Mouse (Mus musculus): ENCODE data around the gene Thsd7a. TPM values are rescaled to one million over a fixed set of nuclear protein-coding genes. Genes with fewer than 3 reads are reported as not detected.

Thsd7a gene
- polyA plus RNA-seq, 1 experiment, result 0.02 TPM

DNA sequence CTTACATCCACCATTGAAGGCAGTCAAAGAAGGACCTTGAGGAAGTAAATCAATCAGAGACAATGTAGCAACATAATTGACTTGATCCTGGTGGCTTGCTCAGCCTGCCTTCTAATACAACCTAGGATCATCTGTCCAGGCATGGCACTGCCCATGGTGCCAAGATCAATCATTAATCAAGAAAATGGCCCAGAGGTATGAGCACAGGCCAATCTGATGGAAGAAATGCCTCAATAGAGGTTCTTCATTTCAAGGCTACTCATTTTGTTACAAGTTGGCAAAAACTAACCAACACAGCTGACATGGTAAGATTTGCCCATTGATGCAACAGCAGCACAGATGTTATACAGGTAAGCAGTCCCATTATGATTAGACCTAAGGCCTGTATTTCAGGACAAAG lies 309.6 kb downstream of the Thsd7a start:
- H3K9me3 ChIP-seq, result no peaks in the 10 kb centered on the region
- no peak overlapping the region for H3K4me3 ChIP-seq (replicated peaks)
- TF ChIP-seq GATA1 (IDR thresholded peaks at IDR 0.05; ENCODE audit: borderline replicate concordance, low read length) (no peak), FLI1 (IDR thresholded peaks at IDR 0.05; ENCODE audit: low read length) (no peak)
- H3K4me1 ChIP-seq, result no peaks in the 10 kb centered on the region
- H3K36me3 ChIP-seq (replicated peaks; ENCODE audit: low read length), result no peaks in the 10 kb centered on the region
- no peaks in the 10 kb centered on the region for H3K27me3 ChIP-seq (replicated peaks)

DNA sequence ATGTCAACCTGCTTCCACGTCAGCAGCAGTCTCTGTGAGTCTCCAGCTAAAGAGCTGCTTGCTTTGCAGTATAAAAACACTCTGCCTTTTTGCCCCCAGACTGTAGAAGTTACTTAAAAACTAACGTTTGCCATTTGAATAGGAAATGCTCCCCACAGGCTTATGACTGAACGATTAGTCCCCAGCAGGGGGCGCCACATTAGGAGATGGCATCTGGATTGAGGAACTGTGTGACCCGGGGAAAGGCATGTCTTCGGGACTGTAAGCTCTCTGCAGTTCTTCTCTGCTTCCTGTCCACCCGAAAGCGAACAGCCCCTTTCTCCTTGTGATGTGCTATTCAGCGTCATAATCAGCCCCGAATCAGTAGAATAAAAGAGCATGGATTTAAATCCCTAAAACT lies 330.1 kb downstream of the Thsd7a start:
- Histone ChIP-seq H3K9me3 (peaks cover 5% of the 10 kb centered on the region), H3K4me1 (no peaks in the 10 kb centered on the region), H3K36me3 (replicated peaks; ENCODE audit: low read length) (no peaks in the 10 kb centered on the region), H3K4me3 (replicated peaks) (no peak overlapping the region), H3K27me3 (replicated peaks) (no peaks in the 10 kb centered on the region)
- TF ChIP-seq GATA1 (IDR thresholded peaks at IDR 0.05; ENCODE audit: borderline replicate concordance, low read length) (no peak), FLI1 (IDR thresholded peaks at IDR 0.05; ENCODE audit: low read length) (no peak)

DNA sequence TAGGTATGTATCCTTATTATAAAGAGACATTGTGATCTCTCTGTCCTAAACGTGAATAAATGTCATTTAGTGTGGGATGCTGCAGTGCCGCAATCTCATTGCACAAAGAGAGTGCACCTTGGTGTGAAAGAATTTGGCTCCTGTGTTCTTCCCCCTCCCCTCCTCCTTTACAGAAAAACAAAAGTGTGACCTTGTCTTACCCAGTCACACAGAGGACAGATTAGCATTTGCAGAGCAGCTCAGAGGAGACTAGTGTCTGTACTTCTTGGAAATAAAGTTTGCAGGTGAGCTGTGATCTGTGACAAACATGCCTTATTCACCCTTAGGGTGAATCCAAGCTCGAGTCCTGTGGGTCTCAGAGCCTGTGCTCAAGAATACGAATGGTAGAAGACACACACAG lies 332.2 kb downstream of the Thsd7a start:
- no peak overlapping the region for H3K4me3 ChIP-seq (replicated peaks)
- TF ChIP-seq GATA1 (IDR thresholded peaks at IDR 0.05; ENCODE audit: borderline replicate concordance, low read length), result no peak
- no peak for TF ChIP-seq FLI1 (IDR thresholded peaks at IDR 0.05; ENCODE audit: low read length)
- no peaks in the 10 kb centered on the region for H3K36me3 ChIP-seq (replicated peaks; ENCODE audit: low read length)
- no peaks in the 10 kb centered on the region for H3K4me1 ChIP-seq
- H3K9me3 ChIP-seq, result peaks cover 5% of the 10 kb centered on the region
- H3K27me3 ChIP-seq (replicated peaks), result no peaks in the 10 kb centered on the region

DNA sequence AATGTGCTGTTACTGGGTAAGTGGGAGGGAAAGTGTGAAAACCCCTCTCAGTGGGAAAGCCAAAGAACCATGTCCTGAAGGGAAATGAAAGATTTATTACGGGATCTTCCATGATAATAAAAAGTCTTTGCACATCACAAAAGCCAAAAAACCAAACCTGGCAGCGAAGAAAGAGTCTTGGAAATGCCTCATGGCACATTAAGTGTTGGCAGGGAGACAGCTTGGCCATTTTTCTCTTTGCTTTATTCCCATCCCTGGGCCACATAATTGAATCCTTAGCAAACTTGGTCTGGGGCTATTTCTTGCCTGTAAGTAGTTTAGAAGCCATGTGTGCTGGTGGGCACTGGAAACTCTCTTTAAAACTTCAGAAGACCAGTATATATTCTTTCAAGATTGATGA lies 344.8 kb downstream of the Thsd7a start:
- Histone ChIP-seq H3K9me3 (no peaks in the 10 kb centered on the region), H3K36me3 (replicated peaks; ENCODE audit: low read length) (no peaks in the 10 kb centered on the region), H3K27me3 (replicated peaks) (no peaks in the 10 kb centered on the region), H3K4me3 (replicated peaks) (no peak overlapping the region), H3K4me1 (no peaks in the 10 kb centered on the region)
- TF ChIP-seq FLI1 (IDR thresholded peaks at IDR 0.05; ENCODE audit: low read length) (no peak), GATA1 (IDR thresholded peaks at IDR 0.05; ENCODE audit: borderline replicate concordance, low read length) (no peak)

DNA sequence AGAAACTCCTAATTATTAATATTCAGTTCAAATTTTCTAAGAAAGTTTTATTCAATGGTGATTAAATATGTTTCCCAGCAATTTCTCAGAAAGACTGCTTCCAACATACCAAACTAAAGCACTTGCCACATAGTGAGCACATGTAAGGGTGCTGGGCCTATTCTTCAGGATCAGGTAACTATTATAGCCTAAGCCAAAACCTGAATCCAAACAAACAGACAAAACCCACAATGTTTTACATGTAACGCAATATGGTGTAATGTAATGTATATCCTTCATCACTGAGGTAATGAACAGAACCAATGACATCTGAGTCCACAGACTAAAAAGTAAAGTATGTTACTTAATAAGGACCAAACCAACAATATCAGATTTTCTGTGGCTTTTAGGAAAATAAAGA lies 346.2 kb downstream of the Thsd7a start:
- Histone ChIP-seq H3K4me1 (no peaks in the 10 kb centered on the region), H3K4me3 (replicated peaks) (no peak overlapping the region), H3K27me3 (replicated peaks) (no peaks in the 10 kb centered on the region), H3K9me3 (no peaks in the 10 kb centered on the region), H3K36me3 (replicated peaks; ENCODE audit: low read length) (no peaks in the 10 kb centered on the region)
- TF ChIP-seq GATA1 (IDR thresholded peaks at IDR 0.05; ENCODE audit: borderline replicate concordance, low read length) (no peak), FLI1 (IDR thresholded peaks at IDR 0.05; ENCODE audit: low read length) (no peak)

- Histone ChIP-seq H3K9me3 (no peaks in the 10 kb centered on the region), H3K4me3 (replicated peaks) (no peak overlapping the region), H3K4me1 (no peaks in the 10 kb centered on the region; the same call in 1 of the 2 replicates), H3K36me3 (replicated peaks; ENCODE audit: low read length) (no peaks in the 10 kb centered on the region), H3K27me3 (replicated peaks) (no peaks in the 10 kb centered on the region)
- no peak for TF ChIP-seq GATA1 (IDR thresholded peaks at IDR 0.05; ENCODE audit: borderline replicate concordance, low read length)
- no peak for TF ChIP-seq FLI1 (IDR thresholded peaks at IDR 0.05; ENCODE audit: low read length)
These were observed 351.3 kb downstream of the Thsd7a start for GRCm38 (mm10) chr6:12397776-12398522.

GRCm38 (mm10) chr6:12393574-12394380 lies 355.4 kb downstream of the Thsd7a start:
- TF ChIP-seq FLI1 (IDR thresholded peaks at IDR 0.05; ENCODE audit: low read length), result no peak
- TF ChIP-seq GATA1 (IDR thresholded peaks at IDR 0.05; ENCODE audit: borderline replicate concordance, low read length), result no peak
- Histone ChIP-seq H3K4me3 (replicated peaks) (no peak overlapping the region), H3K36me3 (replicated peaks; ENCODE audit: low read length) (no peaks in the 10 kb centered on the region), H3K9me3 (no peaks in the 10 kb centered on the region), H3K4me1 (no peaks in the 10 kb centered on the region; the same call in 1 of the 2 replicates), H3K27me3 (replicated peaks) (no peaks in the 10 kb centered on the region)

- Histone ChIP-seq H3K4me3 (replicated peaks) (no peak overlapping the region), H3K9me3 (no peaks in the 10 kb centered on the region), H3K27me3 (replicated peaks) (no peaks in the 10 kb centered on the region), H3K4me1 (no peaks in the 10 kb centered on the region), H3K36me3 (replicated peaks; ENCODE audit: low read length) (no peaks in the 10 kb centered on the region)
- no peak for TF ChIP-seq GATA1 (IDR thresholded peaks at IDR 0.05; ENCODE audit: borderline replicate concordance, low read length)
- no peak for TF ChIP-seq FLI1 (IDR thresholded peaks at IDR 0.05; ENCODE audit: low read length)
These were observed 362.5 kb downstream of the Thsd7a start for GRCm38 (mm10) chr6:12386731-12387130.

DNA sequence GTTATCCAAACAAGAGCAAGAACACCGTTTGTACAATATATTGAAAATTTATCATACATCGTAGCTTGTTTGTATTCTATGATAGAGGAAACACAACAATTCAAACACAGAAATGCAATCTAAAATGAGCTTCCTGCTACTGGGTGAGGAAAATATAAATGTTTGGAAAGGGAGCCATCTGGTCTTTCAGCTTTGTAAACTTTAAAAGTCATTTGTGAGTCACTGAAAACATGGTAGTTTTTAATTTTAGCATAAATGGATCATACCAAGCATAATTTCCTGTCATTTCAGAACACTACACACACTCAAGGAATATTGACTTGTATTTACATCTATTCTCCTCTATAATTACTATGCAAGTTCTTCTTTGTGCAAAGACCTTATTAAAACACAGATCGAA lies 363.6 kb downstream of the Thsd7a start:
- no peaks in the 10 kb centered on the region for H3K36me3 ChIP-seq (replicated peaks; ENCODE audit: low read length)
- no peaks in the 10 kb centered on the region for H3K27me3 ChIP-seq (replicated peaks)
- no peaks in the 10 kb centered on the region for H3K9me3 ChIP-seq
- TF ChIP-seq GATA1 (IDR thresholded peaks at IDR 0.05; ENCODE audit: borderline replicate concordance, low read length), result no peak
- no peak for TF ChIP-seq FLI1 (IDR thresholded peaks at IDR 0.05; ENCODE audit: low read length)
- no peaks in the 10 kb centered on the region for H3K4me1 ChIP-seq
- no peak overlapping the region for H3K4me3 ChIP-seq (replicated peaks)

All from megakaryocyte, embryonic 14.5 days (primary cell).